Mouse (Mus musculus) telencephalon, adult 2 months (tissue): ENCODE measurements around the gene Gja10.

Source experiments
- DNase-seq: peaks from one replicate; pipeline ENCODE4 v3.0.0-alpha.2; 2011; ENCODE audit warnings: low read depth, low spot score

Gene Gja10

DNA sequence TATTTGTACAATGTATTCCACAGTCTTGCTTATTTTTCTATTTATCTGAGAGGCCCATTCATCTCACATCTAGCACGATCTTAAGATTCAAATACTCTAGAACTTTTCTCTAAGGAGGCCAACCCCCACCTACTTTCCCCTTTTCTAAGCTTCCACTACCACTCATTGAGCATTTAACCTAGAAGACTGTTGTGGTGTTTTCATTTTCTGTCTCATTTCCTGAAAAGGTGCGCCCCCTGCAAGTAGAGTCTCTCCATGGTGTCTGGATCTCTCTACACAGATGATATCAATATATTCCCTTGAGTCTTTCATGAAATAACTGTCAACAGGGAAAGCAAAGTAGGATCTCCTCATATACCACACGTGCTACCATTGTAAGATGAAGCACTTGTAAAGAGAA, at the start of gene Gja10:
Gja10 (minus strand) TSS at position 101 of the 400 bp plus-strand sequence.
- DNase-seq = no peak

DNA sequence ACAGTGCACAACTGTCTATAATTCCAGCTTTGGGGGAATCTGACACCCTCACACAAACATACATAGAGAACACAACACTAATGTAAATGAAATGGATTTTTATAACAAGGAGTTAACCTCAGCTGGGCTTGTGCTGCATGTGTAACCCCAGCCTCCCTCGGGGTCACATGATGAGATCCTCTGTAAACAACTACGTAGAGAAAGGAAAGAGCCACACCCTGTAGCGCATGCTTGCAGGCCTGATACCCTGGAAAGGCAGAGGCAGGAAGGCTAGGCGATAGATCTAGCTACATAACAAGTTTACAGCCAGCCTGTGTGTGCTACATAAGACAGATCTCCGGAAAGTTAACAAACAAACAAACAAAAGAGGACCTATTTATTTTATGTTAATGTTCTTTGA, 49.1 kb upstream of the Gja10 start:
- no peak for DNase-seq

DNA sequence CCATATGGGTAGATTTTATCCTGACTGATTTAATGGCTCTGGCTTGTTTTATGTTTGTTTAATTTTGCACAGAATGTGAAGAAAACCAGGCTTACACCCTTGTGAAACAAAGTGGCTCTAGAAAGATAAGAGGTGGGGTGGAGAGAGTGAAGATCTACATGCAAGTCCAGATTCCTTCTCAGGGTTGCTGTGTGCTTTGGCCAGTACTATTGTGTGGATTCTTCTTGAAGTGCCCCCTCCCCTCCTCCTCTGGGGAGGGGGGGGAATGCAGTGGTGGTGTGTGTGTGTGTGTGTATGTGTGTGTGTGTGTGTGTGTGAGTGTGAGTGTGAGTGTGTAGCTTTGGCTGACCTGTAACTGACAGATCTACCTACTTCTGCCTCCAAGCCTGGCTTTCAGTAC, 19.1 kb upstream of the Gja10 start:
- DNase-seq = no peak

DNA sequence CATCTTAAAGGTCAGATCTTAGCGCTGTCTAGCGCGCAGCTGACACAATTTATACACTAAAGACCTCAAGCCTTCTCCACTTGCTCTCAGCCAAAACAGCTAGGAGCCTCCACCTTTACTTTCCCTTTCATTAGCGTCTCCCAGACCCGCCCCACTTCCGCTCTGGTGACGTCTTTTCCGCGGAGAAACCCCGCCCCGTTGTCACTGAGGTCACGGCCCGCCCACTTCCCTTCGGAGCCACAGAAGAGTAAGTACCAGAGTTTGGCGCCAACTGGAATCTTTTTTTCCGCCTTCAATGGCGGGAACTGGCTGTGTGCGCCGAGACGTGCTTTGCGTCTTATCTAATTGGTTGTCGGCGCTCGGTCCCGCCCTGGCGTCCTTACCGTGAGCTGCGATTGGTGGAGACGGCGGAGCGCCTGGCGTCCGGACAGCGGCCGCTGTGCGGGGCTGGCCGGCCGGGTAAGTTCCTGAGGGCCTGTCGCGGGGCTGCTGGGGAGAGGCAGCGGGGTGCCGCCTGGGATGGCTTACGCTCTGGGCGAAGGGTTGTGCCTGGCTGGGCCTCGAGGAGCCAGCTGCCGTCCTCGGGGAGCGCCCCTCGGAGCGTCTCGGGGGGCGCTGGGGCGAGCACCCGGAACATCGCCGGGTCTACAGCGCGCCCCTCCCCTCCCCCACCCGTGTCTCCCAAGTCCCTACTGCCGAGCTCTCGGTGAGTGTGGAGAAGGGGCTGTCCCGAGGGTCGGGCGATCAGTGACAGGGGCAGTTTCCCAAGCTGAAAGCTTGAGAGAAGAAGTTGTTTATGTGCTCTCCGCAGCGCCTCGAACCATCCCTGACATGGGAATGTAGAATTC, 12.7 kb upstream of the Gja10 start, which contains the start of gene Casp8ap2:
Casp8ap2 (plus strand) TSS at position 418 of the 848 bp plus-strand sequence.
- DNase-seq = peak; percentile 99

DNA sequence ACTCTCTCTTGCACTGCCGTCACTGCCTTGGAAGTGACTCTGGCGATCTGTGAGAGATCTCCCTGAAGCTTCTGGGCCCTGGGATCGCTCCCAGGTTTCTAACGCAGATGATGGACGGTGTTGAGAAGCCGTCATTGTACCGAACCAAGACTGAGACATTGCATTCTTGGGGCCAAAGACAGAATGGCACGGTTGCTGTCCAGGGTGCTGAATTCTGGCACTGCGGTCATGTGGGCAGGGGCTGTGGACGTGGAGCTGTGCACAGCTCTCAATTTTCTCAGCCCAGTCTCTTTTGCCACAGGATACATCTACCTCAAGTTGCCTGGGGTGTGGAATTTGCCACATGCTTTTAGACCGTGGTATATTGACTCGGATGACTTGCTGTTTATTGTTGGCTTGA, 1.4 kb downstream of the Gja10 start:
- DNase-seq = no peak

DNA sequence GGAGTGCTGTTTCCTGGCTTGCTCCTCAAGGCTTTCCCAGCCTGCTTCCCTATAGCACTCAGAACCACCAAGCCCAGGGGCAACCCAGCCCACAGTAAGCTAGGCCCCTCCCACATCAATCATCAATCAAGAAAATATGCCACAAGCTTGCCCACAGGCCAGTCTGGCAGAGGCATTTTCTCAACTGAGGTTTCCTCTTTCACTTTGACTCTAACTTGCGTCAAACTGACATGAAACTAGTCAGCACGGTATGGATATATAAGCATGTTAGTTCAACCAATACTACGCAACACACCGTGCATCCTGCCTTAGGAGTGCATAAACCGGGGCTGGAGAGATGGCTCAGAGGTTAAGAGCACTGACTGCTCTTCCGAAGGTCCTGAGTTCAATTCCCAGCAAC, 14.3 kb downstream of the Gja10 start:
- no peak for DNase-seq

DNA sequence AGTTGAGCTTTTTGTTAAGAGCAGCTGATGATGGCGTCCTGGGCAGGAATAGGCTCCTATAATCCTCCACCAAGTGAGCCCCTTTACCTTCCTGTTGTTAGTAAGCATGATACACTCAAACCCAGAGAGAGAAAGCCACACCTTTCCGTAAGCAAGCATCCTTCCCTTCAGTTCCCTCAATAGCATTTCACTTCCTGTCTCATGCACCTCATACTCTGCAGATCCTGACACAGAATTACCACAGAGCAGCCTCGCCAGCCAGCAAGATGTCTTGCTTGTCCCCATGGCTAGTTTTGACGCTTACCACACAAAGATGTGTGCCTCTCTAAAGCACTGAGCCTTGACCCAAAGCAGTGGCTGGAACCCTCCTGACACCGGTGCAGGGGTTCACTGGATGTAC, 15.0 kb downstream of the Gja10 start:
- DNase-seq = no peak

DNA sequence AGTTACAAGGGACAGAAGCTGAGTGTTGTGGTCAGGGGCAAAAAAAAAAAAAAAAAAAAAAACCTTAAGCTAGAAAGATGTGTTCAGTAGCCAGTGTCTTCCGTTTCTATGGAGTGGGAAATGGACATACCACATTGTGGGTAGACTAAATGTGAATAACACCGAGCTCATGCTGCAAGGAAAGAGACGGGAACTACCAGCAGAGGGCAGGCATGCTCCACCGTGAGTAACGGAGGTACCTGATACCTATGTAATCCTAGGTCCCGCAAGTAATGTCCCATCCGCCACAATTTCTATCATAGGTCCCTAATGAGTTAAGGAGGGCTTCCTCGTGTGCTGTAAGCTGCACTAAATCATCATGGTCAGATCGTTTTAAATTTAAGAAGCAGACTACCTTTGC, 16.0 kb downstream of the Gja10 start:
- DNase-seq = no peak

DNA sequence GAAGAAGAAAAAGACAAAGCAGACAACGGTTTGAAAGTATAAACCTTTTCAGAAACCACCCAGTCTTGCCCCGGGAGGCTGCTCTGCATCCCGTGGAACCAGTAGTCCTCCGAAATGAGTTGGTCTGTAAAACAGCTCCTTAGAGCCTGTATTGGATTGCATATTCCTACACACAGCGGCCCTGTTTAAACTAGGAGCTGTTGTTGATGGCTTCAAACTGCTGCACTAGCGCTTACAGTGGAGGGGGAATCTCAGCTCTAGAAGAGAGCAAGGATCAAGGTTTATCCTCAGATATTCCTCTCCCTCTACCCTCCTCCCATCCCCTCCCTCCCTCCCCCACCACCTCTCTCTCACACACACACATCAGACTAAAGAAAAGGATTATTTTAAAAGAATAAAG, 18.4 kb downstream of the Gja10 start:
- no peak for DNase-seq

DNA sequence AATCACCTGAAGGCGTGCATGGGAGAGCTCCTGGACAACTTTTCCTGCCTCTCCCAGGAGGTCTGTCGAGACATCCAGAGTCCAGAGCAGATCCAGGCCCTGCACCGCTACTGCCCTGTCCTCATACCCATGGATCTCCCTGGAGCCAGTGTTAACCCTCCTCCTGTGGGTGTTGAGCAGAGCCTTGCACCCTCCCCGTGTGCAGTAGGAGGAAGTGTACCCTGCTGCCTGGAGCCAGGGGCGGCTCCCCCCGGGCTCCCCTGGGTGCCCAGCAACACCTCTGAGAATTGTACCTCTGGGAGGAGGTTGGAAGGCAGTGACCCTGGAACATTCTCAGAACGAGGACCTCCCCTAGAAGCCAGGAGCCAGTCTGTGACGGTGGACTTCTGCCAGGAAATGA, 22.7 kb downstream of the Gja10 start:
- no peak for DNase-seq

DNA sequence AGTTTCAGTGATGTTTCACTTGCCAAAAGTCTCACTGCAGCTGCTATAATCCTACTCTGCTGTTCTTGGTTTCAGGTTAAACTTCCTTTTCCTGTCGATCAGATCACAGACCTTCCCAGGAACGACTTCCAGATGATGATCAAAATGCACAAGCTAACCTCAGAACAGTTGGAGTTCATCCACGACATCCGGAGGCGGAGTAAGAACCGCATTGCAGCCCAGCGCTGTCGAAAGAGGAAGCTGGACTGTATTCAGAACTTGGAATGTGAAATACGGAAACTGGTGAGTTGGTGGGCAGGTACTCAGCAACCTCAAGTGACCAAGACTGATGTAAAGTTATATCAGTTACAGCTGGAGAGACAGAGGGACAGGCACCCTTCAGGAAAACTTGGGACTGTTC, 27.4 kb downstream of the Gja10 start:
- DNase-seq = no peak

DNA sequence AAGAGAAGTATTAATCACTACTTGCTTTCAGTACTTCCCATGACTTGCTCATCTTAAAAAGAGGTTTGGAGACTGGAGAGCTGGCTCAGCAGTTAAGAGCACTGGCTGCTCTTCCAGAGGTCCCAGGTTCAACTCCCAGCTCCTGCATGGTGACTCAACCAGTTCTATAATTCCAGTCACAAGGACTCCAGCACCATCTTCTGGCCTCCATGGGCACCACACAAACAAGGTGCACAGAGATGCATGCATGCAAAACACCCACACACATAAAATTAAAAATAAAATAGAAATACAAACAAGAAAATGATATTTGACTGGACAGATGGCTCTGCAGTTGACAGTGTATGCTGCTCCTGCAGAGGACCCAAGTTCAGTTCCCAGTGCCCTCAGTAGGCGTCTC, 28.0 kb downstream of the Gja10 start:
- no peak for DNase-seq

DNA sequence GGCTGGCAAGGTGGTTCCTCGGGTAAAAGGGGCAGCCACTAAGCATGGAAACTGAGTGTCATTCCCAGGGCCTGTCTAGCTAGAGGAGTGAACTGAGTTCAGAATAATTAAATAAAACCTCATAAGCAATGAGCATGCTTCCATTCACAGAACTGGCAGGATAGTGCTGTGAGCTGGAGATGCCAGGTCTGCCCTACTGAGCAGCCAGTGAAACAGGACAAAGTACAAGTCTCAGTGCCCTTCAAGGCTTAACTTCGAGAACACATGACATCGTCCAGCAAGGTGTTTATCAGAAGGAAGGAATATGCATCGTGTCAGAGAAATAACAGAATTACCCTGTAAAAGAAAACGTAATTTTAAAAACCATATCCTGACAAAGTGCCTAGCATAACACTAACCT, 29.0 kb downstream of the Gja10 start:
- DNase-seq = no peak

DNA sequence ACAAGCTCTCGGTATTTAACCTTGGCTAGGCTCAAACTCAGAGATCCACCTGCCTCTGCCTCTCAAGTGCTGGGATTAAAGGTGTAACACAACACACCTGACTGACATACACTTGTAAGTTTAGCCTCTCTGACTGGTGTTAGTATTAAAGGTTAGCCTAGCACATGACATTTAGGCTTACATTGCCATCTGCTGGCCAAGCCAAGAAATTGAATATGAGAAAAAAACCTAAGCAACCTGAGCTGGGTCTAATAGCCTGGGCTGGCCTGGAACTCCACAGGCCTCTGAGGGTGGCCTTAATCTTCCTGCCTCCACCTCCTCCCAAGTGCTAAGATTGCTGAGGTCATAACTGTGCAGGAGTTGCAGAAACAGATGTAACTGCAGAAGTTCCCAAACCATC, 30.4 kb downstream of the Gja10 start:
- DNase-seq = no peak

DNA sequence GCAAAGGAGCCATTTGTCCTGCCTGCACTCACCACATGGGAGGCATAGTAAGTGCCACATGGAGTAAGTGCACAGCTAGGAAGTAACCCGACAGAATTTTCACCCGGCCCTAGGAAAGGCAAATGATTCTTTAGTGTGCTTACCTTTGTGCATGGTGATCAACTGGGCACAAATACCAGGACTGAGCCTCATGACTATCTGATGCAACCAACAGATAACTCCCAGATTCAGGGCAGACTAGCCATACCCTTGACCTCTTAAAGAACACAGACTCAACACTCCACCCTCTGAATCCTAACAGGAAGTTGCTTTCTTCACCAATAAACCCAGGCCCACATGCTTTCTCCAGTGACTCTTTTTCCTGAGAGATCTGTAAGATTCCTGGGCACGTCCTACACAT, 31.1 kb downstream of the Gja10 start:
- no peak for DNase-seq

DNA sequence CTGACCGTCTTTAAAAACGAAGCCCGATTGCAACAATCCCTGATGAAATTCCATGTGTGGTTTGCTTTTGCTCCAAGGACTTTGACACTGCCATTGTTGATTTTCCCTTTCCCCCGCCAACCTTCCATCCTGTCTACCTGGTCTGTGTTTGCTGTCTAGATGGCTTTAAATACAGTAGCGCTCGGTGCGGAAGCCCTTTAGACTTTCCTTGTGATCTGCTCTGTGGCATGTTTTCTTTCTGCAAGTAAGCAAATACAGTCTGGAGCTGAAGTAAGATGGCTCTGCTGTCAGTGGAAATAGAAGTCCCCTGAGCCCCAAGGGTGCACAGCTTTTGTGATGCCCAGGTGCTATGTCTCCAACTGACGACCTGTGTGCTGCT, 31.6 kb downstream of the Gja10 start:
- DNase-seq = no peak

DNA sequence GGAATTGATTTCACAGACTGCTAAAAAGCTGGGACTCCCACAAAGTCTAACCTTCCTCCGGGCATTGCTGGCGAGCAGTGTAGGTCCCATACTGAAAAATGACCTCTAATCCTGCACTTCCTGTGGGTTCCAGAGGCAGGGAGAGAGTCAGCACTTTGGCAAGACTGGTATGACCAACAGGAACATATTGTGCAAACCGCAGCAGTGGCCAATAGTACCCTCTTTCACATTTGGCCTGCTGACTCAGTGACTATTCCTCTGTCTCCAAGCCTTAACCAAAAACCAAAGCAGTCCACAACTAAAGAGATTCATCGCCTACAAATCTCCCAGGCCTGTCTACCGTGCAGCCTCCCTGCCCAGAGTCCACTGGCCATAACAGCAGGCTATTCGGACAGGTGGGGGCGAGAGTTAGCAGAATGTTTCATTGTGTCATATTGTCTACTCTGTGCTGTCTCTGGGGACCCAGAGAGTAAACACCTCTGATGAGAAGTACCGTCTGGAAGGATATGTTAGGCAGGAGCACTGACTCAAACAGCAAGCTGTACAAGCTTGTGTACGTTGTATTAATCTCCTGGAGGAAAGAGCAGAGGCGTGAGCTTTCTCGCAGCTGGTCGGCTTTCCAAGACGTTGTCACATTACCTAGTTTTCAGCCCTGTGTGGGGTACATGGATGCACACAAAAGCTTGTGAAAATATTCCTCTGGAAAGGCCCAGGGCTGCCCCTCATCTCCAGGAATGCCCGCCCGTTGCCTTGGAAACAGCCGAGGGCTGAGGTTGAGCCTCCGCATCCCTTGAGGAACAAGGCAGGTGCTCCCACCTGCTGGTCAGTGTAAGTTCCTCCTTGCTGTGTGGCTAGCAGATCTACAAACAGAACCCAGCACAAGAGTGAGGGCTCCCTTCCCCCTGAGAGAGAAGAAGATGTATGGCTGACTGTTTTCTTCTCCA, 32.3 kb downstream of the Gja10 start:
- DNase-seq = no peak

DNA sequence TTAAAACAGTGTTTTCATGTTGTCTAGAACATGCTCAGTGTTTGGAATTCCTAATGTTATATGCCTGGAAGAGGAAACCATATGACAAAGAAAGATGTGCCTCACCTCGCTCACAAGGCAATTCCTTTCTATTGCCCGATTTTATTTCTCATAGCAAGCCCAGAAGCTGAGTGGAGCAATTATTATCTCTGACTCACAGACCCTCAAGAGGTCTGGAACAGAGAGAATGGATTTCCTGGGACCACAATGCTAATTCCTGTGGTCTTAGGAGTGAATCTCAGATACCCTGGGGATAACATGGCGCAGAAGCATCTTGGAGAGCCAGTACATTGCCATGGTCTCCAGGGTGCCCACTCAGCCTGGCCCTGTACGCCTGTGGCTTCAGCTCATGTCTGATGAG, 33.5 kb downstream of the Gja10 start:
- DNase-seq = no peak

DNA sequence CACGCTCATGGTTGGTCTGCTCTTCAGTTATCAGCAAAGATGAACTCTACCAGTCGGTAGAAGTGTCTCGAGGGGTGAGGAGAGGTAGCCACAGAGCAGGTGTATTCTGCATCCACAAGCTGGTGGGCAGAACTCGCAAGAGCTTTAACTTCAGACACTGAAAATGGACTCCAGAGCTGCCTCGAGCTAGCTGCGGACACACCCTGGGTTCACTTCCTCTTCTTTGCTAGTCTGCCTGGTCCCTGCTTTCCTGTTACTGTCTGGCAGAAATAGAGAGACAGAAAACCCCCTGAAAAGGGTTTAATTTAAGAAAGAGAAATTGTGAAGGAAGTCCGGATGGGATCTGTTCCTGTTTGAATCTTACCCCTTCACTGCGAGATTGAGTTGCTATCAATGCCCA, 37.6 kb downstream of the Gja10 start:
- no peak for DNase-seq

DNA sequence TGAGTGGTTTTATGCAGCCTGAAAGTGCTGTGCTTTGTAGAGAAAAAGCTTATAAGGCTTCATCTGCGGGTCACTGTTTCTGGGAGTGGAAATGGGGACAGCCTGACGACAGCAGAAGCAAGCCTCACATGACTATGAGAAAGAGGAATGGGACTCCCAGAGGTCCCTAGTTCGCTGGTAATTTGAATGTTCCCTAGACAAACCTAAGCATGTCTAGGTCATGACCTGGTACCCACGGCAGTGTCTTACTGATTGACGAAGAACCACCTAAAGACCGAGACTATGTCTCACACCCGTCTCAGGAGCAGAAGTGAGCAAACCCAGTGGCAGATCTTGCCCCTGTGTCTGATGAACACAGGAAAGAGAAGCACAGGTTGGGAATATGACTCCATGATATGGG, 38.1 kb downstream of the Gja10 start:
- no peak for DNase-seq

DNA sequence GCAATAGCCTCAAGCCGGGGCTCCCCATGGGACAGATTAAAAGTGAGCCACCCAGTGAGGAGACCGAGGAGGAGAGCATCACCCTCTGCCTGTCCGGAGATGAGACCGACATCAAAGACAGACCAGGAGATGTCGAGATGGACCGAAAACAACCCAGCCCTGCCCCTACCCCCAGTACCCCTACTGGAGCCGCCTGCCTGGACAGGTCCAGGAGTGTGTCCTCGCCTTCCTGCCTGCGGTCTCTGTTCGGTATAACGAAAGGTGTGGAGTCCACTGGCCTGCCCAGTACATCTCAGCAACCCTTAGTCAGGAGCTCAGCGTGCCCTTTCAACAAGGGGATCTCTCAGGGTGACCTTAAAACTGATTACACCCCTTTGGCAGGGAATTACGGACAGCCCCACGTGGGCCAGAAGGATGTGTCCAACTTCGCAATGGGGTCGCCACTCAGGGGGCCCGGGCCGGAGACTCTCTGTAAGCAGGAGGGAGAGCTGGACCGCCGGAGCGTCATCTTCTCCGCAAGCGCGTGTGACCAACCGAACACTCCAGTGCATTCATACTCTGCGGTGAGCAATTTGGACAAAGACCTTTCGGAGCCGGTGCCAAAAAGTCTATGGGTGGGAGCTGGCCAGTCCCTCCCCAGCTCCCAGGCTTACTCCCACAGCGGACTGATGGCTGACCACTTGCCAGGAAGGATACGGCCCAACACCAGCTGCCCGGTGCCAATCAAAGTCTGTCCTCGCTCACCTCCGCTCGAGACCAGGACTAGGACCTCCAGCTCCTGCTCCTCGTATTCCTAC, 40.0 kb downstream of the Gja10 start:
- no peak for DNase-seq

DNA sequence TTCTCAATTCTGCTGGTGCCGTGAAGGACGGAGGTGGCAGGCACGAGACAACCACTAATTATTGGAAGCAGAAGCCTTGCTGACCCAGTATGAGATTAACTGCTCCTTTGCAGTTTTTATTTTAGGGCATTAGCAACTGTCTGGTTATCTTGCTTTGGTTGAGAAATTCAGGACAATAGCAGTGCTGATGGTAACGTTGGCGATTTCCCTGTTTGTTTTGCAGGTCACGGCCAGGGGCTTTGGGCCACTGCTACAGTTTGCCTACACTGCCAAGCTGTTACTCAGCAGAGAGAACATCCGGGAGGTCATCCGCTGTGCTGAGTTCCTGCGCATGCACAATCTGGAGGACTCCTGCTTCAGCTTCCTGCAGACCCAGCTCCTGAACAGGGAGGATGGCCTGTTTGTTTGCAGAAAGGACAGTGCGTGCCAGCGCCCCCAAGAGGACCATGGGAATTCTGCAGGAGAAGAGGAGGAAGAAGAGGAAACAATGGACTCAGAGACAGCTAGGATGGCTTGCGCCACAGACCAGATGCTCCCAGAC, 40.9 kb downstream of the Gja10 start:
- no peak for DNase-seq
